ENCODE assay signal across 23 mouse cellular contexts in the genomic region with DNA sequence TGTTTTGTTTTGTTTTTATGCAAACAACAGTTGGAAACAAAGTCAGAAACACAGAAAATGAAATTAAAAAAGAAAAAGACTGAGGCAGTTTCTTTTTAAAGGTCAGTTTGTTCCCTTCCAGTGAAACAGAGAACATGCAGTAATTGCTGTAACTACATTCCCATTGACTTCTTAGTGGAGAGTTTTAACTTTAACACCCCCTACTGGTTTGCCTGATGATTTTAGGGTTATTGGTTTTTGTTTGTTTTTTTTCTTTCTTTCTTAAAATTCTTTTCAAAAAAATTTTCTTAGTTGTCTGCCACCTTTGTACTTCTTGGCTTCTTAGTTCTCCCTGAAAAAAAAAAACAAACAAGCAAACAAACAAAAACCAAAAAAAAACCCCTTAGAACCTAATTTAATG. TPM values are rescaled to one million over a fixed set of nuclear protein-coding genes. Genes with fewer than 3 reads are reported as not detected.
A peak's percentile ranks its signal among the peaks of the same experiment; 100 is the strongest.
DNase-seq lines count a peak whose midpoint lies in the region; ATAC-seq and TF ChIP-seq lines count a peak whose summit lies in the region.
"Had no signal": no experiment of that assay in that cellular context is flagged by ENCODE, and none has a peak within 500 bp of the region (broad histone marks: within the 10 kb centered on the region; RNA-seq: fewer than 3 reads in every experiment).

No protein-coding gene starts in this region.

- H3K9ac ChIP-seq in intestine, postnatal 0 days (ENCODE audit: low read depth, low read length), result no peak overlapping the region
- H3K9ac ChIP-seq in intestine, embryonic 16.5 days (ENCODE audit: low read depth, low read length), result no peak overlapping the region
- H3K9ac ChIP-seq in liver, adult 2 months (ENCODE audit: low read depth, low read length), result no peak overlapping the region
- H3K9ac ChIP-seq in liver, postnatal 0 days (replicated peaks), result no peak overlapping the region
- H3K9ac ChIP-seq in CH12.LX (ENCODE audit: insufficient read depth, low read depth), result no peak overlapping the region
- H3K9ac ChIP-seq in stomach, postnatal 0 days (ENCODE audit: low read length), result no peak overlapping the region
- H3K9ac ChIP-seq: embryonic facial prominence, embryonic 15.5 days; heart, embryonic 12.5 days; hindbrain, embryonic 12.5 days; kidney, embryonic 15.5 days; limb, embryonic 12.5 days; liver, embryonic 12.5 days; neural tube, embryonic 15.5 days had no signal

- TF ChIP-seq POLR2A in liver, adult 2 months (IDR thresholded peaks at IDR 0.05; ENCODE audit: extremely low read depth, insufficient read depth, low read length), result no peak
- TF ChIP-seq POLR2A in CH12.LX (IDR thresholded peaks at IDR 0.05; ENCODE audit: low read depth, low read length), result no peak

- no peak overlapping the region for H3K4me2 ChIP-seq in intestine, postnatal 0 days (replicated peaks; ENCODE audit: low read depth)
- no peak overlapping the region for H3K4me2 ChIP-seq in intestine, embryonic 16.5 days (ENCODE audit: low read depth, low read length)
- H3K4me2 ChIP-seq in liver, postnatal 0 days (ENCODE audit: low read depth, low read length), result no peak overlapping the region
- H3K4me2 ChIP-seq in CH12.LX (ENCODE audit: insufficient read depth, low read depth, poor library complexity, severe bottlenecking), result no peak overlapping the region
- no peak overlapping the region for H3K4me2 ChIP-seq in stomach, postnatal 0 days (replicated peaks; ENCODE audit: low read depth)
- H3K4me2 ChIP-seq: embryonic facial prominence, embryonic 15.5 days; heart, embryonic 12.5 days; hindbrain, embryonic 12.5 days; kidney, embryonic 15.5 days; limb, embryonic 12.5 days; liver, embryonic 12.5 days; neural tube, embryonic 15.5 days had no signal

- H3K79me2 ChIP-seq in liver, adult 2 months (ENCODE audit: control insufficient read depth, insufficient read depth, low read length), result no peaks in the 10 kb centered on the region
- H3K79me2 ChIP-seq in CH12.LX (replicated peaks; ENCODE audit: control insufficient read depth, extremely low read depth, insufficient read depth, poor library complexity, severe bottlenecking), result no peaks in the 10 kb centered on the region

- peak; percentile 30 for TF ChIP-seq RAD21 in CH12.LX (IDR thresholded peaks at IDR 0.05; ENCODE audit: low read depth, low read length)

- no peaks in the 10 kb centered on the region for H3K36me3 ChIP-seq in intestine, postnatal 0 days (ENCODE audit: control insufficient read depth, insufficient read depth)
- no peaks in the 10 kb centered on the region for H3K36me3 ChIP-seq in intestine, embryonic 16.5 days (ENCODE audit: control insufficient read depth, insufficient read depth, low read length)
- H3K36me3 ChIP-seq in liver, adult 2 months (ENCODE audit: control insufficient read depth, insufficient read depth, low read length), result no peaks in the 10 kb centered on the region
- H3K36me3 ChIP-seq in liver, postnatal 0 days (replicated peaks; ENCODE audit: insufficient read depth, low read length), result no peaks in the 10 kb centered on the region
- no peaks in the 10 kb centered on the region for H3K36me3 ChIP-seq in CH12.LX (replicated peaks in 1 of 2; ENCODE audit: control insufficient read depth in 1 of 2, insufficient read depth in 1 of 2, low read length in 1 of 2)
- no peaks in the 10 kb centered on the region for H3K36me3 ChIP-seq in stomach, postnatal 0 days (ENCODE audit: control insufficient read depth, insufficient read depth, low read length)
- H3K36me3 ChIP-seq: embryonic facial prominence, embryonic 15.5 days; heart, embryonic 12.5 days; hindbrain, embryonic 12.5 days; kidney, embryonic 15.5 days; limb, embryonic 12.5 days; liver, embryonic 12.5 days; neural tube, embryonic 15.5 days had no signal

- ATAC-seq in intestine, postnatal 0 days, result no peak
- ATAC-seq in intestine, embryonic 16.5 days, result no peak
- no peak for ATAC-seq in liver, postnatal 0 days
- ATAC-seq in stomach, postnatal 0 days (ENCODE audit: low FRiP score, low TSS enrichment), result no peak
- ATAC-seq: forebrain, embryonic 14.5 days; inflammation-experienced regulatory T-cells, adult 6 months; liver, embryonic 12.5 days; midbrain, embryonic 16.5 days had no signal

- no peak for TF ChIP-seq EP300 in liver, postnatal 0 days (IDR thresholded peaks at IDR 0.05; ENCODE audit: low read depth)
- TF ChIP-seq EP300 in CH12.LX (IDR thresholded peaks at IDR 0.05; ENCODE audit: low read length), result no peak
- TF ChIP-seq EP300 in stomach, postnatal 0 days (optimal IDR thresholded peaks at IDR 0.05), result no peak

- dilution Hi-C loops in CH12.LX (cut with MboI; ENCODE audit: extremely low pct_ligation_motif_present, extremely low pct_unique_long_range_greater_than_20kb, low sequenced_read_pairs), result no loop called here

- no peaks in the 10 kb centered on the region for H3K27me3 ChIP-seq in intestine, postnatal 0 days (replicated peaks; ENCODE audit: control insufficient read depth, insufficient read depth, low read length)
- H3K27me3 ChIP-seq in intestine, embryonic 16.5 days (replicated peaks; ENCODE audit: control insufficient read depth, insufficient read depth, low read length), result no peaks in the 10 kb centered on the region
- H3K27me3 ChIP-seq in liver, adult 2 months (ENCODE audit: control insufficient read depth, insufficient read depth, low read length), result no peaks in the 10 kb centered on the region
- H3K27me3 ChIP-seq in liver, postnatal 0 days (ENCODE audit: insufficient read depth, low read length), result no peaks in the 10 kb centered on the region
- H3K27me3 ChIP-seq in CH12.LX (replicated peaks), result no peaks in the 10 kb centered on the region
- no peaks in the 10 kb centered on the region for H3K27me3 ChIP-seq in stomach, postnatal 0 days (ENCODE audit: control insufficient read depth, insufficient read depth, low read length)
- H3K27me3 ChIP-seq: embryonic facial prominence, embryonic 15.5 days; heart, embryonic 12.5 days; hindbrain, embryonic 12.5 days; kidney, embryonic 15.5 days; limb, embryonic 12.5 days; neural tube, embryonic 15.5 days had no signal

- no peaks in the 10 kb centered on the region; the same call in 1 of the 2 replicates for H3K4me1 ChIP-seq in intestine, postnatal 0 days (replicated peaks; ENCODE audit: control insufficient read depth, insufficient read depth, low read length)
- H3K4me1 ChIP-seq in intestine, embryonic 16.5 days (ENCODE audit: control insufficient read depth, insufficient read depth, low read length), result 0 out of 2 replicates have a peak, but pooled peaks cover 5% of the 10 kb centered on the region
- no peaks in the 10 kb centered on the region for H3K4me1 ChIP-seq in liver, adult 2 months (ENCODE audit: control insufficient read depth, insufficient read depth, low read length)
- H3K4me1 ChIP-seq in liver, postnatal 0 days (ENCODE audit: insufficient read depth), result no peaks in the 10 kb centered on the region
- H3K4me1 ChIP-seq in CH12.LX (ENCODE audit: control insufficient read depth in 1 of 2, insufficient read depth in 2 of 2), result no peaks in the 10 kb centered on the region; a peak in 1 of 4 replicates
- H3K4me1 ChIP-seq in stomach, postnatal 0 days (replicated peaks; ENCODE audit: control insufficient read depth, insufficient read depth), result no peaks in the 10 kb centered on the region
- H3K4me1 ChIP-seq: liver, embryonic 12.5 days had no signal

- no peak overlapping the region for H3K4me3 ChIP-seq in intestine, postnatal 0 days (ENCODE audit: low read depth, low read length)
- H3K4me3 ChIP-seq in intestine, embryonic 16.5 days (ENCODE audit: low read length), result no peak overlapping the region
- H3K4me3 ChIP-seq in liver, adult 2 months (ENCODE audit: insufficient read depth, low read depth, low read length), result no peak overlapping the region
- H3K4me3 ChIP-seq in liver, postnatal 0 days (ENCODE audit: low read depth, low read length), result no peak overlapping the region
- no peak overlapping the region for H3K4me3 ChIP-seq in CH12.LX (replicated peaks in 1 of 3; ENCODE audit: low read depth in 2 of 3, low read length in 2 of 3, poor library complexity in 1 of 3)
- H3K4me3 ChIP-seq in stomach, postnatal 0 days (ENCODE audit: low read depth, low read length), result no peak overlapping the region
- H3K4me3 ChIP-seq: embryonic facial prominence, embryonic 15.5 days; heart, embryonic 12.5 days; hindbrain, embryonic 12.5 days; kidney, embryonic 15.5 days; limb, embryonic 12.5 days; liver, embryonic 12.5 days; neural tube, embryonic 15.5 days had no signal

- H3K9me3 ChIP-seq in intestine, postnatal 0 days (ENCODE audit: control insufficient read depth), result 0 out of 2 replicates have a peak, but pooled peaks cover 2% of the 10 kb centered on the region
- H3K9me3 ChIP-seq in intestine, embryonic 16.5 days (ENCODE audit: control insufficient read depth, low read length), result no peaks in the 10 kb centered on the region
- H3K9me3 ChIP-seq in liver, postnatal 0 days (ENCODE audit: low read length), result 0 out of 2 replicates have a peak, but pooled peaks cover 4% of the 10 kb centered on the region
- no peaks in the 10 kb centered on the region for H3K9me3 ChIP-seq in CH12.LX (replicated peaks; ENCODE audit: low read length)
- H3K9me3 ChIP-seq in stomach, postnatal 0 days (ENCODE audit: control insufficient read depth, low read length), result no peaks in the 10 kb centered on the region
- H3K9me3 ChIP-seq: hindbrain, embryonic 12.5 days; limb, embryonic 12.5 days; liver, embryonic 12.5 days; neural tube, embryonic 15.5 days had no signal

- in situ Hi-C loops in CH12.LX (cut with MboI; ENCODE audit: low pct_ligation_motif_present, low pct_unique_long_range_greater_than_20kb, low sequenced_read_pairs), result no loop called here

- DNase-seq in liver, adult 2 months (ENCODE audit: extremely low read depth, low read depth, low spot score), result peak; percentile 40
- DNase-seq in liver, postnatal 0 days, result no peak
- DNase-seq in CH12.LX (ENCODE audit: extremely low read depth), result no peak
- DNase-seq in stomach, postnatal 0 days (ENCODE audit: low spot score), result no peak
- DNase-seq in spleen, postnatal 14 days (ENCODE audit: low spot score in 2 of 2), result no peak
- DNase-seq: B cell, adult 2 months; cerebellum, adult 9-11 months; heart, postnatal 10 days; lung, adult 2 months; thymus, adult 2 months had no signal

- TF ChIP-seq CTCF in intestine, postnatal 0 days (IDR thresholded peaks at IDR 0.05; ENCODE audit: low read depth), result peak; percentile 37
- no peak for TF ChIP-seq CTCF in liver, adult 2 months (IDR thresholded peaks at IDR 0.05; ENCODE audit: low read depth, low read length)
- no peak for TF ChIP-seq CTCF in liver, postnatal 0 days (IDR thresholded peaks at IDR 0.05; ENCODE audit: low read depth)
- peak in 1 of 2 experiments; percentile 42; a peak in 1 of 4 replicates for TF ChIP-seq CTCF in CH12.LX (conservative IDR thresholded peaks at IDR 0.05 in 1 of 2, IDR thresholded peaks at IDR 0.05 in 1 of 2; ENCODE audit: low read depth in 2 of 2, low read length in 2 of 2)
- TF ChIP-seq CTCF in stomach, postnatal 0 days (IDR thresholded peaks at IDR 0.05; ENCODE audit: low read depth), result peak; percentile 39

- H3K27ac ChIP-seq in intestine, postnatal 0 days (ENCODE audit: low read depth, low read length), result no peak overlapping the region
- H3K27ac ChIP-seq in intestine, embryonic 16.5 days (ENCODE audit: low read length), result no peak overlapping the region
- no peak overlapping the region for H3K27ac ChIP-seq in liver, adult 2 months (replicated peaks; ENCODE audit: insufficient read depth, low read depth, low read length)
- no peak overlapping the region for H3K27ac ChIP-seq in liver, postnatal 0 days (ENCODE audit: low read depth)
- no peak overlapping the region for H3K27ac ChIP-seq in CH12.LX (ENCODE audit: insufficient read depth, low read depth)
- no peak overlapping the region for H3K27ac ChIP-seq in stomach, postnatal 0 days (replicated peaks)
- H3K27ac ChIP-seq: embryonic facial prominence, embryonic 15.5 days; hindbrain, embryonic 12.5 days; kidney, embryonic 15.5 days; limb, embryonic 12.5 days; liver, embryonic 12.5 days; macrophage; neural tube, embryonic 15.5 days had no signal

RNA-seq across cellular contexts. Expression of a gene that starts 12.5 kb away (rescaled TPM):
- 309 and 318 TPM in 2 replicates for polyA plus RNA-seq in intestine, postnatal 0 days (2015; fragmentation: Nextera tagmentation; extraction: Ambion mirVana)
- polyA plus RNA-seq in intestine, embryonic 16.5 days (2015; fragmentation: Nextera tagmentation; extraction: Ambion mirVana), result 262 and 319 TPM in 2 replicates
- 163 and 184 TPM in 2 replicates for total RNA-seq in liver, adult 2 months (2014; rRNA removed)
- polyA plus RNA-seq in liver, adult 2 months (2012; rRNA removed), result 159 and 183 TPM in 2 replicates
- 39.3 and 40.8 TPM in 2 replicates for polyA plus RNA-seq in liver, postnatal 0 days (2015; fragmentation: Nextera tagmentation; extraction: Ambion mirVana)
- total RNA-seq in CH12.LX (2012; rRNA removed), result 219 and 243 TPM in 2 replicates
- total RNA-seq in CH12.LX (2014; rRNA removed), result 206 and 215 TPM in 2 replicates
- 263 and 337 TPM in 2 replicates for polyA plus RNA-seq in CH12.LX (2012; ENCODE audit: insufficient read length, low read depth)
- 132 and 138 TPM in 2 replicates for polyA plus RNA-seq in stomach, postnatal 0 days (2015; fragmentation: Nextera tagmentation; extraction: Ambion mirVana)

Comparison
In these comparisons a context has a peak if more than half of its experiments do, and no peak if none do; other contexts are left out.
1. CTCF ChIP-seq: peak in intestine, postnatal 0 days (single experiment) and stomach, postnatal 0 days (single experiment); none in liver, adult 2 months (single experiment) and liver, postnatal 0 days (single experiment).